Mouse (Mus musculus): ENCODE measurements around the gene Spata5.

Spata5 gene

GRCm38 (mm10) chr3:37419458-37419991 is at the start of gene Spata5:
Spata5 (plus strand) TSS chr3:37419896.
- peak; percentile 94 to 96 for DNase-seq (ENCODE audit: low spot score in 2 of 2)

GRCm38 (mm10) chr3:37370407-37370806 is 49.3 kb upstream of the Spata5 start:
- peak; percentile 46 to 48 for DNase-seq (ENCODE audit: low spot score in 2 of 2)

GRCm38 (mm10) chr3:37373712-37374111 is 46.0 kb upstream of the Spata5 start:
- DNase-seq (ENCODE audit: low spot score in 2 of 2), result no peak

- no peak for DNase-seq (ENCODE audit: low spot score in 2 of 2)
Measured at GRCm38 (mm10) chr3:37377926-37378325, 41.8 kb upstream of the Spata5 start.

- DNase-seq (ENCODE audit: low spot score in 2 of 2), result no peak
Measured at GRCm38 (mm10) chr3:37378412-37378811, 41.3 kb upstream of the Spata5 start.

GRCm38 (mm10) chr3:37379201-37379600 is 40.5 kb upstream of the Spata5 start:
- DNase-seq (ENCODE audit: low spot score in 2 of 2), result no peak

GRCm38 (mm10) chr3:37379930-37380881 is 39.5 kb upstream of the Spata5 start:
- DNase-seq (ENCODE audit: low spot score in 2 of 2), result peak; percentile 75 to 84

GRCm38 (mm10) chr3:37381457-37381856 is 38.2 kb upstream of the Spata5 start:
- no peak for DNase-seq (ENCODE audit: low spot score in 2 of 2)

GRCm38 (mm10) chr3:37383096-37383765 is 36.5 kb upstream of the Spata5 start:
- DNase-seq (ENCODE audit: low spot score in 2 of 2), result peak in 1 of 2 experiments; percentile 57

- DNase-seq (ENCODE audit: low spot score in 2 of 2), result no peak
Measured at GRCm38 (mm10) chr3:37387310-37387709, 32.4 kb upstream of the Spata5 start.

- no peak for DNase-seq (ENCODE audit: low spot score in 2 of 2)
Measured at GRCm38 (mm10) chr3:37396930-37397608, 22.6 kb upstream of the Spata5 start.

- DNase-seq (ENCODE audit: low spot score in 2 of 2), result no peak
Measured at GRCm38 (mm10) chr3:37397646-37398045, 22.1 kb upstream of the Spata5 start.

- peak; percentile 89 to 90 for DNase-seq (ENCODE audit: low spot score in 2 of 2)
Measured at GRCm38 (mm10) chr3:37398661-37399395, 20.9 kb upstream of the Spata5 start.

- peak; percentile 56 to 59 for DNase-seq (ENCODE audit: low spot score in 2 of 2)
Measured at GRCm38 (mm10) chr3:37401729-37402610, 17.7 kb upstream of the Spata5 start.

- no peak for DNase-seq (ENCODE audit: low spot score in 2 of 2)
Measured at GRCm38 (mm10) chr3:37407598-37407997, 12.1 kb upstream of the Spata5 start.

- no peak for DNase-seq (ENCODE audit: low spot score in 2 of 2)
Measured at GRCm38 (mm10) chr3:37413446-37413845, 6.2 kb upstream of the Spata5 start.

GRCm38 (mm10) chr3:37414413-37414960 is 5.2 kb upstream of the Spata5 start:
- DNase-seq (ENCODE audit: low spot score in 2 of 2), result peak in 1 of 2 experiments; percentile 76

GRCm38 (mm10) chr3:37418341-37418740 is 1.4 kb upstream of the Spata5 start:
- no peak for DNase-seq (ENCODE audit: low spot score in 2 of 2)

- no peak for DNase-seq (ENCODE audit: low spot score in 2 of 2)
Measured at GRCm38 (mm10) chr3:37418961-37419457, 687 bp upstream of the Spata5 start.

- peak; percentile 84 to 88 for DNase-seq (ENCODE audit: low spot score in 2 of 2)
Measured at GRCm38 (mm10) chr3:37420072-37420471, 376 bp downstream of the Spata5 start, which contains the start of gene Nudt6. Nudt6 (minus strand) TSS chr3:37420211.

All from heart, adult 9 months (tissue).